Mouse (Mus musculus): ENCODE measurements around the gene Ctps. TPM values are rescaled to one million over a fixed set of nuclear protein-coding genes. Genes with fewer than 3 reads are reported as not detected.
"Not testable (repeated sequence)": the region's sequence is repeated elsewhere in the genome, so short reads cannot be mapped to it uniquely, and the experiment has no call there.

Gene Ctps
- polyA plus RNA-seq, 1 experiment from 2014 or later = 97.7 TPM

DNA sequence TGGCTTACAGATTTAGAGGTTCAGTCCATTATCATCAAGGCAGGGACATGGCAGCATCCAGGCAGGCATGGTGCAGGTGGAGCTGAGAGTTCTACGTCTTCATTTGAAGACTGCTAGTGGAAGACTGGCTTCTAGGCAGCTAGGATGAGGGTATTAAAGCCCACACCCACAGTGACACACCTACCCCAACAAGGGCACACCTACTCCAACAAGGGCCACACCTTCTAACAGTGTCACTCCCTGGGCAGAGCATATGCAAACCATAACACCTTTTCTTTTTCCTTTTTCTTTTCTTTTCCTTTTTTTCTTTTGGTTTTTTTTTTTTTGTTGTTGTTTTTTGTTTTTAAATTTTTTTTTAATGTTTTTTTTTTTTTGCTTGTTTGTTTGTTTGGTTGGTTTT is 26.1 kb upstream of the Ctps start:
- not testable (repeated sequence) for H3K4me2 ChIP-seq (replicated peaks); H3K4me1 ChIP-seq; H3K36me3 ChIP-seq; H3K4me3 ChIP-seq; H3K9ac ChIP-seq (replicated peaks); H3K27ac ChIP-seq (replicated peaks); ATAC-seq (replicated peaks); H3K9me3 ChIP-seq; H3K27me3 ChIP-seq
- WGBS = 100% methylated on average over 1 of the region's 1 CpGs

- ATAC-seq (replicated peaks) = no peak
- no peaks in the 10 kb centered on the region for H3K4me1 ChIP-seq
- H3K36me3 ChIP-seq = no peaks in the 10 kb centered on the region
- H3K4me3 ChIP-seq = no peak overlapping the region
- H3K27ac ChIP-seq (replicated peaks) = no peak overlapping the region
- H3K9ac ChIP-seq (replicated peaks) = no peak overlapping the region
- WGBS = 89% methylated on average over 4 of the region's 4 CpGs
- H3K27me3 ChIP-seq = 0 out of 2 replicates have a peak, but pooled peaks cover 7% of the 10 kb centered on the region
- no peak overlapping the region for H3K4me2 ChIP-seq (replicated peaks)
- no peaks in the 10 kb centered on the region for H3K9me3 ChIP-seq
These were observed 20.9 kb upstream of the Ctps start for GRCm38 (mm10) chr4:120590973-120591372.

GRCm38 (mm10) chr4:120589815-120590422 is 19.8 kb upstream of the Ctps start:
- peak; percentile 91 for ATAC-seq (replicated peaks)
- H3K9ac ChIP-seq (replicated peaks) = no peak overlapping the region
- H3K9me3 ChIP-seq = no peaks in the 10 kb centered on the region
- 0 out of 2 replicates have a peak, but pooled peaks cover 7% of the 10 kb centered on the region for H3K27me3 ChIP-seq
- H3K36me3 ChIP-seq = no peaks in the 10 kb centered on the region
- H3K4me1 ChIP-seq = no peaks in the 10 kb centered on the region
- 31% methylated on average over 5 of the region's 5 CpGs for WGBS
- H3K4me3 ChIP-seq = no peak overlapping the region
- no peak overlapping the region for H3K27ac ChIP-seq (replicated peaks)
- no peak overlapping the region for H3K4me2 ChIP-seq (replicated peaks)

DNA sequence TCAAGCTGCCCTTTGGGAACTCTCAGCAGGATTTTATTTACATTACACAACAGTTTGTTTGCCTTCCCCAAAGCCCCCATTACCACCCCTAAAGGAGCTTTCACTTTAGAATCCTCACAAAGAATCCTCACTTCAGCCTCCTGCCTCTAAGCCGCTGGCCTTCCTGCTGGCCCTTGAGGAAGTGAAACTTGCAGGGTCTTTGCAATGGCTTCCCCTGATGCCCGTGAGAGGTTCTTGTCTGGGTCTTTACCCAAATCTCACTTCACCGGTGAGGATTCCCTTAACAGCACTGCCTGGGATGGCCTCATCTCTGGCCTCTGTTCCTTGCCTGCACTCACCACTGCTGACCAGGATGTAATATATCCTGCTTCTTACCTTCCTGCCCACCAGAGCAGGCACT is 19.0 kb upstream of the Ctps start:
- WGBS = 9% methylated on average over 3 of the region's 3 CpGs
- ATAC-seq (replicated peaks) = no peak
- no peaks in the 10 kb centered on the region for H3K4me1 ChIP-seq
- H3K36me3 ChIP-seq = no peaks in the 10 kb centered on the region
- H3K4me2 ChIP-seq (replicated peaks) = no peak overlapping the region
- H3K9ac ChIP-seq (replicated peaks) = no peak overlapping the region; the same call in 1 of the 2 replicates
- no peak overlapping the region for H3K4me3 ChIP-seq
- no peaks in the 10 kb centered on the region for H3K9me3 ChIP-seq
- no peak overlapping the region for H3K27ac ChIP-seq (replicated peaks)
- H3K27me3 ChIP-seq = 0 out of 2 replicates have a peak, but pooled peaks cover 7% of the 10 kb centered on the region

GRCm38 (mm10) chr4:120588445-120588844 is 18.4 kb upstream of the Ctps start, which contains the start of gene Gm8439:
Gene Gm8439 (plus strand): TSS chr4:120588745.
- Histone ChIP-seq H3K9ac (replicated peaks) (no peak within 1 kb of the TSS; the same call in 1 of the 2 replicates), H3K27me3 (0 out of 2 replicates have a peak, but pooled peaks cover 7% of the 10 kb centered on the region), H3K4me2 (replicated peaks) (no peak within 1 kb of the TSS), H3K4me1 (no peaks in the 10 kb centered on the region), H3K4me3 (no peak within 1 kb of the TSS), H3K9me3 (no peaks in the 10 kb centered on the region), H3K27ac (replicated peaks) (no peak within 1 kb of the TSS), H3K36me3 (no peaks in the 10 kb centered on the region)
- no peak for ATAC-seq (replicated peaks)
- WGBS = 27% methylated on average over 4 of the region's 4 CpGs

GRCm38 (mm10) chr4:120586986-120587385 is 16.9 kb upstream of the Ctps start:
- Histone ChIP-seq H3K36me3 (no peaks in the 10 kb centered on the region), H3K4me2 (replicated peaks) (no peak overlapping the region), H3K27ac (replicated peaks) (no peak overlapping the region), H3K27me3 (0 out of 2 replicates have a peak, but pooled peaks cover 7% of the 10 kb centered on the region), H3K9ac (replicated peaks) (no peak overlapping the region), H3K4me3 (no peak overlapping the region), H3K4me1 (no peaks in the 10 kb centered on the region), H3K9me3 (no peaks in the 10 kb centered on the region)
- WGBS = 14% methylated on average over 1 of the region's 1 CpGs
- ATAC-seq (replicated peaks) = no peak

DNA sequence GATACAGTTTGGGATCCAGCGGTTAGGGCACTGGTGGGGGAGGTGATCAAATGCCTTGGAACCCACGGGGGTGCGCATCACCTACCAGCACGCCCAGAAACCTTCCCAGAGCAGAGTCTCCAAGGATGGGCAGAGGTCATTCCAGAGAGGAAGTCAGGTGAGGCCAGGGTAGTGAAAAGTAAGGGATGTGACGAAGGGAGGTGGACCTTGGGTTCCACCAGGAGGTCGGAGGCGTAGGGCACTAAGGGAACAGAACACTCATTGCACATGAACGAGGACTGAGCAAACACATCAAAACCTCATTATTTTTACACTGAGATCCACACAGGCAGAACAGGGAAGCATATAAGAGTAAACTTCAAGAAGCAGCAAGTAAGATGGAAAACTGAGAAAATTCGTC is 11.6 kb upstream of the Ctps start:
- H3K9ac ChIP-seq (replicated peaks) = no peak overlapping the region
- no peaks in the 10 kb centered on the region for H3K27me3 ChIP-seq
- no peak for ATAC-seq (replicated peaks)
- no peak overlapping the region for H3K4me3 ChIP-seq
- H3K9me3 ChIP-seq = no peaks in the 10 kb centered on the region
- H3K36me3 ChIP-seq = no peaks in the 10 kb centered on the region
- no peak overlapping the region for H3K4me2 ChIP-seq (replicated peaks)
- WGBS = 82% methylated on average over 9 of the region's 9 CpGs
- no peaks in the 10 kb centered on the region for H3K4me1 ChIP-seq
- H3K27ac ChIP-seq (replicated peaks) = no peak overlapping the region

DNA sequence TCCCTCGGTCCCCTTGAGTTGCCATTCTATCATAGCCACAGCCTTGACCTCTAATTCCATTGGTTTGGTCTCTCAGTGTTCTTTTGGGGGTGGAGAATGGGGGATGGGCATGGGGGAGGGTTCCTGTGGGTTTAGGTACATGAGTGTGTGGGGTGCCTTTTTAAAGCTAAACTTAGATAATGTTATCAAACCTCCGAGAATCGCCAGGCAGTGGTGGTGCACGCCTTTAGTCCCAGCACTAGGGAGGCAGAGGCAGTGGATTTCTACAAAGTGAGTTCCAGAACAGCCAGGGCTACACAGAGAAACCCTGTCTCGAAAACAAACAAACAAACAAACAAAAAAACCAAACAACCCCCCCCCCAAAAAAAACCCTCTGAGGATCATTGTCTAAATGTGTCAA is 10.8 kb upstream of the Ctps start:
- 86% methylated on average over 5 of the region's 5 CpGs for WGBS
- no peak for ATAC-seq (replicated peaks)

GRCm38 (mm10) chr4:120571691-120572090 is 1.6 kb upstream of the Ctps start:
- H3K4me3 ChIP-seq = no peak overlapping the region

More for the DNA sequence above, 10.8 kb upstream of the Ctps start:
- no peak overlapping the region for H3K4me3 ChIP-seq
- no peak overlapping the region for H3K9ac ChIP-seq (replicated peaks)
- no peaks in the 10 kb centered on the region for H3K9me3 ChIP-seq
- no peaks in the 10 kb centered on the region for H3K4me1 ChIP-seq
- H3K36me3 ChIP-seq = no peaks in the 10 kb centered on the region
- no peak overlapping the region for H3K27ac ChIP-seq (replicated peaks)
- no peaks in the 10 kb centered on the region for H3K27me3 ChIP-seq
- no peak overlapping the region for H3K4me2 ChIP-seq (replicated peaks)

DNA sequence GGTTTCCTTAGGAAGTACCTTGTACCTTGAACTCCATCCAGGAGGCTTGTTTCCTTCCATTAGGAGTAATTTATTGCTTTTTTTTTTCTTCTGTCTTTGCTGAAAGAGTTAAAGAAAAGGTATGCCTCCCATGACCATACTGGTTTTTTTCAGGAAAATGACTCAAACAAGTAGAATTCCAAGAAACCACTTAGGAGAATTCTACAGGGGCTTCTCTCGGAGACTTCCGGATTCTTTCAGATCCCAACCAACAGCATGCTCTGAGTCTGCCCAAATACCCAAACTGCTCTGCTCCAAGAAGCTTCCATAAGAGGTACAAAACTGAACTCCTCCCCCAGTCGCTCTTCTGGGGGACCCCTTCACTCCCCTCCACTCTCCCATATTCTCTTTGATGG is 991 bp upstream of the Ctps start:
- H3K36me3 ChIP-seq = no peaks in the 10 kb centered on the region
- ATAC-seq (replicated peaks) = no peak
- H3K4me1 ChIP-seq = peaks cover 30% of the 10 kb centered on the region
- no peak overlapping the region for H3K27ac ChIP-seq (replicated peaks)
- H3K9me3 ChIP-seq = no peaks in the 10 kb centered on the region
- H3K4me2 ChIP-seq (replicated peaks) = peak overlapping the region; percentile 69
- WGBS = 85% methylated on average over 3 of the region's 3 CpGs
- H3K4me3 ChIP-seq = peak overlapping the region; percentile 95; the same call in 1 of the 2 replicates
- H3K9ac ChIP-seq (replicated peaks) = peak overlapping the region; percentile 90
- H3K27me3 ChIP-seq = no peaks in the 10 kb centered on the region

More at GRCm38 (mm10) chr4:120571691-120572090, 1.6 kb upstream of the Ctps start:
- Histone ChIP-seq H3K27ac (replicated peaks) (no peak overlapping the region), H3K36me3 (no peaks in the 10 kb centered on the region), H3K27me3 (no peaks in the 10 kb centered on the region), H3K9ac (replicated peaks) (no peak overlapping the region), H3K4me2 (replicated peaks) (no peak overlapping the region), H3K4me1 (peaks cover 30% of the 10 kb centered on the region), H3K9me3 (no peaks in the 10 kb centered on the region)
- WGBS = 54% methylated on average over 3 of the region's 3 CpGs
- ATAC-seq (replicated peaks) = no peak

DNA sequence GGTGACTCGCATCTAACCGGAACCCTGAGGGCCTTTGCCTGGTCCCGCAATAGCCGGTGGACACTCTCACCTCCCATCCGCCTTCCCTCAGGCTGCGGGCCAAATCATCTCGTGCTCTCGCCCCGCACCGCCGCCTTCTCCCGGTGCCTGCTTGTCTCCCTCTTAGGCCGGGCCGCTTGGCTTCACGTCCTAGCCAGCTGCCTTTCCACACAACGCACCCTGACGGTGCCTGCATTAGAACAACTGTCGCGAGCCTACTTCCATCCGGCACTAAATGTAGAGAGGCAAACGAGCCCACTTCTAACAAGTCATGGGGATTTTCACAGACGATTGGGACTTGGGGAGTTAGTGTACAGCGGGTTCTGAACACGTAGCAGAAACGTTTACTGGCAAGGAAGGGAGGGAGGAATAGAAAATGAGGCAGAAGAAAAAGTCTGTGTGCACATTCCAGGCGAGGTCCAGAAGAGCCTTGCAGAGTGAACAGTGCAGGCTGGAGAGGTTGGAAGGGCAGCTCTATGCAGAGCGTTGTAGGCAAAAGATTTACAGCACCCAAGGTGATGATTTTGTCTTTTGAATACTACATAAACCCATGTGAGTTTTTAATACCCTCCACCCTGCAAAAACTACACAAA is 478 bp upstream of the Ctps start:
- H3K4me3 ChIP-seq = peak overlapping the region; percentile 95
- peak overlapping the region; percentile 69 for H3K4me2 ChIP-seq (replicated peaks)
- peaks cover 30% of the 10 kb centered on the region for H3K4me1 ChIP-seq
- WGBS = 3% methylated on average over 27 of the region's 27 CpGs
- peak; percentile 73 for ATAC-seq (replicated peaks)
- H3K9ac ChIP-seq (replicated peaks) = peak overlapping the region; percentile 90
- no peaks in the 10 kb centered on the region for H3K9me3 ChIP-seq
- peak overlapping the region; percentile 95 for H3K27ac ChIP-seq (replicated peaks)
- H3K27me3 ChIP-seq = no peaks in the 10 kb centered on the region
- peaks cover 3% of the 10 kb centered on the region; the same call in 1 of the 2 replicates for H3K36me3 ChIP-seq

DNA sequence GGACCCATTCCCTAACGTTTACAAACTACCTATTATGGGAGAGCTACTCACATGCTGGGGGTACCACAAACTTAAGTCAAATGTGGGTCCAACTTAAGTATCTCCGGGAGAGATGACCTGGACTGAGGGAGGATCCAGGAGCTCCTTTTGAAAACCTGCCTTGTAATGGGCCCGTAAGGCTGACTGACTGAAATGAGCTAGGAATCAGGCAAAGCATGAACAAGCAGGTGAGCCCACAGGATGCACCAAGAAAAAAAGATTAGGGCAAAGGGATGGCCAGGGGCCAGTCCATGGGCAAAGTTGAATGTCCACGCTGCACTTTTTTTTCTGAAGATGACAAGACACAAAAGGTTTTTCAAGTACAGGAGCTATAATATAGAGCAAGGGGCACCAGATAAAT is 1.1 kb downstream of the Ctps start:
- 1% methylated on average over 4 of the region's 4 CpGs for WGBS
- no peak for ATAC-seq (replicated peaks)
- peak overlapping the region; percentile 95 for H3K4me3 ChIP-seq
- H3K4me1 ChIP-seq = peaks cover 30% of the 10 kb centered on the region
- H3K9ac ChIP-seq (replicated peaks) = peak overlapping the region; percentile 90
- H3K4me2 ChIP-seq (replicated peaks) = peak overlapping the region; percentile 69
- peaks cover 16% of the 10 kb centered on the region for H3K36me3 ChIP-seq
- H3K27me3 ChIP-seq = no peaks in the 10 kb centered on the region
- no peaks in the 10 kb centered on the region for H3K9me3 ChIP-seq
- peak overlapping the region; percentile 95 for H3K27ac ChIP-seq (replicated peaks)

Measured in forebrain, embryonic 15.5 days (tissue).